Mouse (Mus musculus) spleen, postnatal 10 days (tissue): ENCODE measurements at regions not wholly inside any gene's neighbourhood (a gene's known extent, or its start where the extent isn't known, plus 50 kb on each side); places are given as distances from the start of the nearest gene placed in this dataset.
"Not testable (repeated sequence)": the region's sequence is repeated elsewhere in the genome, so short reads cannot be mapped to it uniquely, and the experiment has no call there.

Experiments used
- DNase-seq, 2 experiments: peaks; one replicate each; pipeline ENCODE4 v3.0.0; 2021 to 2022; ENCODE audit warnings: low spot score in 2 of 2

GRCm38 (mm10) chr13:107596183-107596582, 448.1 kb upstream of the Smim15 start:
- DNase-seq, result no peak

GRCm38 (mm10) chr13:107588399-107589002, 455.7 kb upstream of the Smim15 start:
- no peak for DNase-seq

GRCm38 (mm10) chr13:107587678-107588077, 456.6 kb upstream of the Smim15 start:
- DNase-seq, result no peak

GRCm38 (mm10) chr13:107585936-107586335, 458.3 kb upstream of the Smim15 start:
- no peak for DNase-seq

GRCm38 (mm10) chr13:107585353-107585752, 458.9 kb upstream of the Smim15 start:
- no peak for DNase-seq

GRCm38 (mm10) chr13:107578968-107579367, 465.3 kb upstream of the Smim15 start:
- DNase-seq, result no peak

- no peak for DNase-seq
Observed at GRCm38 (mm10) chr13:107577809-107578208, 466.4 kb upstream of the Smim15 start.

GRCm38 (mm10) chr13:107577272-107577671, 467.0 kb upstream of the Smim15 start:
- DNase-seq, result no peak

GRCm38 (mm10) chr13:107576701-107577100, 467.5 kb upstream of the Smim15 start:
- no peak for DNase-seq

- DNase-seq, result no peak
Observed at GRCm38 (mm10) chr13:107575025-107575424, 469.2 kb upstream of the Smim15 start.

- no peak for DNase-seq
Observed at GRCm38 (mm10) chr13:107573499-107574355, 470.5 kb upstream of the Smim15 start.

GRCm38 (mm10) chr13:107571539-107571938, 472.7 kb upstream of the Smim15 start:
- DNase-seq, result no peak

- DNase-seq, result no peak
Observed at GRCm38 (mm10) chr13:107569477-107569876, 474.8 kb upstream of the Smim15 start.

GRCm38 (mm10) chr13:107568701-107569121, 475.5 kb upstream of the Smim15 start:
- no peak for DNase-seq

GRCm38 (mm10) chr13:107562463-107562862, 481.8 kb upstream of the Smim15 start:
- no peak for DNase-seq

- no peak for DNase-seq
Observed at GRCm38 (mm10) chr13:107561529-107561928, 482.7 kb upstream of the Smim15 start.

GRCm38 (mm10) chr13:107555958-107556357, 488.3 kb upstream of the Smim15 start:
- no peak for DNase-seq

GRCm38 (mm10) chr13:107554091-107554490, 490.2 kb upstream of the Smim15 start:
- no peak for DNase-seq

GRCm38 (mm10) chr13:107552165-107552564, 492.1 kb upstream of the Smim15 start:
- DNase-seq, result no peak

GRCm38 (mm10) chr13:107549995-107550394, 494.3 kb upstream of the Smim15 start:
- DNase-seq, result not testable (repeated sequence)

- no peak for DNase-seq
Observed at GRCm38 (mm10) chr13:107547073-107547472, 497.2 kb upstream of the Smim15 start.

GRCm38 (mm10) chr13:107546181-107546900, 497.9 kb upstream of the Smim15 start:
- DNase-seq, result no peak

- DNase-seq, result no peak
Observed at GRCm38 (mm10) chr13:107541635-107541955, 502.7 kb upstream of the Smim15 start.
